ENCODE assay signal across 9 mouse cellular contexts in genomic region chr9:28261078-28261753, GRCm38 (mm10).
DNase-seq lines count a peak whose midpoint lies in the region; ATAC-seq and TF ChIP-seq lines count a peak whose summit lies in the region.
"Had no signal": no experiment of that assay in that cellular context is flagged by ENCODE, and none has a peak within 500 bp of the region (broad histone marks: within the 10 kb centered on the region; RNA-seq: fewer than 3 reads in every experiment).

No protein-coding gene starts in this region.

- H3K4me3 ChIP-seq in ES-Bruce4 (ENCODE audit: low read depth, low read length), result no peak overlapping the region
- H3K4me3 ChIP-seq in embryonic fibroblast, embryonic 13.5 days (ENCODE audit: insufficient read depth, low read length), result no peak overlapping the region
- H3K4me3 ChIP-seq in heart, embryonic 11.5 days (ENCODE audit: low read depth, low read length), result no peak overlapping the region
- H3K4me3 ChIP-seq in liver, embryonic 14.5 days (ENCODE audit: insufficient read depth in 1 of 2, low read depth in 2 of 2, low read length in 2 of 2), result no peak overlapping the region
- H3K4me3 ChIP-seq in neural tube, embryonic 15.5 days (replicated peaks), result no peak overlapping the region
- H3K4me3 ChIP-seq: heart, embryonic 13.5 days had no signal

- H3K9me3 ChIP-seq in ES-Bruce4 (replicated peaks; ENCODE audit: control insufficient read depth, insufficient read depth, low read length, poor library complexity, severe bottlenecking), result no peaks in the 10 kb centered on the region
- no peaks in the 10 kb centered on the region for H3K9me3 ChIP-seq in heart, embryonic 11.5 days (replicated peaks; ENCODE audit: control insufficient read depth, low read length)
- H3K9me3 ChIP-seq in liver, embryonic 14.5 days (ENCODE audit: control insufficient read depth, low read length), result no peaks in the 10 kb centered on the region
- H3K9me3 ChIP-seq in neural tube, embryonic 15.5 days (replicated peaks), result no peaks in the 10 kb centered on the region
- H3K9me3 ChIP-seq: heart, embryonic 13.5 days had no signal

- TF ChIP-seq EP300 in ES-Bruce4 (IDR thresholded peaks at IDR 0.05; ENCODE audit: insufficient read depth, low read depth, low read length), result no peak
- no peak for TF ChIP-seq EP300 in liver, embryonic 14.5 days (IDR thresholded peaks at IDR 0.05; ENCODE audit: low read depth)

- 18% methylated on average over 7 of the region's 7 CpGs for WGBS in heart, embryonic 11.5 days (ENCODE audit: insufficient replicate concordance)
- 17% methylated on average over 7 of the region's 7 CpGs for WGBS in liver, embryonic 14.5 days (ENCODE audit: insufficient replicate concordance)
- WGBS in neural tube, embryonic 15.5 days, result 17% methylated on average over 7 of the region's 7 CpGs

- no peak overlapping the region for H3K9ac ChIP-seq in ES-Bruce4 (ENCODE audit: low read depth, poor library complexity, severe bottlenecking)
- no peak overlapping the region for H3K9ac ChIP-seq in heart, embryonic 11.5 days (ENCODE audit: low read depth, low read length)
- no peak overlapping the region for H3K9ac ChIP-seq in liver, embryonic 14.5 days (replicated peaks)
- H3K9ac ChIP-seq in neural tube, embryonic 15.5 days (replicated peaks), result no peak overlapping the region
- H3K9ac ChIP-seq: heart, embryonic 13.5 days had no signal

- no peak overlapping the region for H3K27ac ChIP-seq in ES-Bruce4 (ENCODE audit: insufficient read depth, low read length)
- H3K27ac ChIP-seq in embryonic fibroblast, embryonic 13.5 days (ENCODE audit: insufficient read depth, low read length), result no peak overlapping the region
- H3K27ac ChIP-seq in heart, embryonic 11.5 days (ENCODE audit: low read depth, low read length), result no peak overlapping the region
- H3K27ac ChIP-seq in liver, embryonic 14.5 days, result no peak overlapping the region
- H3K27ac ChIP-seq in neural tube, embryonic 15.5 days (replicated peaks), result no peak overlapping the region
- H3K27ac ChIP-seq: heart, embryonic 13.5 days had no signal

- no peaks in the 10 kb centered on the region for H3K27me3 ChIP-seq in ES-Bruce4 (ENCODE audit: control insufficient read depth, insufficient read depth, low read length, poor library complexity, severe bottlenecking)
- H3K27me3 ChIP-seq in heart, embryonic 11.5 days (ENCODE audit: control insufficient read depth, insufficient read depth, low read length), result no peaks in the 10 kb centered on the region
- no peaks in the 10 kb centered on the region for H3K27me3 ChIP-seq in liver, embryonic 14.5 days (ENCODE audit: control insufficient read depth, insufficient read depth, low read length)
- 0 out of 2 replicates have a peak, but pooled peaks cover 2% of the 10 kb centered on the region for H3K27me3 ChIP-seq in neural tube, embryonic 15.5 days (replicated peaks)

- peak; percentile 42; the same call in 1 of the 2 replicates for ATAC-seq in heart, embryonic 11.5 days (replicated peaks; ENCODE audit: insufficient number of reproducible peaks, low FRiP score, low TSS enrichment)
- ATAC-seq in liver, embryonic 14.5 days (ENCODE audit: insufficient read depth), result no peak
- ATAC-seq in neural tube, embryonic 15.5 days (ENCODE audit: low FRiP score), result peak; percentile 88

- TF ChIP-seq CTCF in ES-Bruce4 (IDR thresholded peaks at IDR 0.05; ENCODE audit: low read depth, low read length), result peak; percentile 38
- TF ChIP-seq CTCF in brain, embryonic 14.5 days (IDR thresholded peaks at IDR 0.05; ENCODE audit: borderline replicate concordance, extremely low read depth, insufficient read depth, insufficient read length), result peak; percentile 85
- TF ChIP-seq CTCF in embryonic fibroblast, embryonic 13.5 days (IDR thresholded peaks at IDR 0.05; ENCODE audit: borderline replicate concordance, insufficient read depth, low read length), result peak; percentile 10; the same call in 1 of the 2 replicates
- TF ChIP-seq CTCF in liver, embryonic 14.5 days (IDR thresholded peaks at IDR 0.05; ENCODE audit: low read depth), result peak; percentile 81

- TF ChIP-seq POLR2A in ES-Bruce4 (IDR thresholded peaks at IDR 0.05; ENCODE audit: insufficient read depth, low read length), result no peak
- no peak for TF ChIP-seq POLR2A in brain, embryonic 14.5 days (IDR thresholded peaks at IDR 0.05; ENCODE audit: borderline replicate concordance, extremely low read depth, insufficient read depth, insufficient read length, poor library complexity, severe bottlenecking)
- TF ChIP-seq POLR2A in embryonic fibroblast, embryonic 13.5 days (IDR thresholded peaks at IDR 0.05; ENCODE audit: low read depth, low read length), result no peak

- H3K4me1 ChIP-seq in ES-Bruce4 (ENCODE audit: control insufficient read depth, insufficient read depth, low read length), result no peaks in the 10 kb centered on the region
- H3K4me1 ChIP-seq in embryonic fibroblast, embryonic 13.5 days (ENCODE audit: control insufficient read depth, insufficient read depth, low read length), result no peaks in the 10 kb centered on the region
- no peaks in the 10 kb centered on the region for H3K4me1 ChIP-seq in heart, embryonic 11.5 days (ENCODE audit: control insufficient read depth, insufficient read depth, low read length)
- H3K4me1 ChIP-seq in liver, embryonic 14.5 days (replicated peaks; ENCODE audit: control insufficient read depth in 2 of 2, insufficient read depth in 2 of 2, low read length in 1 of 2), result no peaks in the 10 kb centered on the region
- H3K4me1 ChIP-seq in neural tube, embryonic 15.5 days, result peaks cover 4% of the 10 kb centered on the region
- H3K4me1 ChIP-seq: heart, embryonic 13.5 days had no signal

- DNase-seq in brain, embryonic 14.5 days (ENCODE audit: low read depth), result peak; percentile 92
- DNase-seq in kidney, postnatal 10 days, result peak; percentile 79
- DNase-seq in liver, embryonic 14.5 days (ENCODE audit: low read depth in 3 of 3, low spot score in 3 of 3), result peak; percentile 6 to 20 (median 7)
- DNase-seq in thymus, postnatal 36 days, result peak; percentile 5 to 7

- no peaks in the 10 kb centered on the region for H3K36me3 ChIP-seq in ES-Bruce4 (ENCODE audit: control insufficient read depth, insufficient read depth, low read length, poor library complexity, severe bottlenecking)
- H3K36me3 ChIP-seq in heart, embryonic 11.5 days (ENCODE audit: control insufficient read depth, insufficient read depth, low read length), result no peaks in the 10 kb centered on the region
- no peaks in the 10 kb centered on the region for H3K36me3 ChIP-seq in liver, embryonic 14.5 days (replicated peaks; ENCODE audit: control insufficient read depth, insufficient read depth, low read depth)
- no peaks in the 10 kb centered on the region for H3K36me3 ChIP-seq in neural tube, embryonic 15.5 days
- H3K36me3 ChIP-seq: heart, embryonic 13.5 days had no signal

- no peak overlapping the region for H3K4me2 ChIP-seq in heart, embryonic 11.5 days
- H3K4me2 ChIP-seq in liver, embryonic 14.5 days (ENCODE audit: low read depth), result no peak overlapping the region
- H3K4me2 ChIP-seq in neural tube, embryonic 15.5 days, result no peak overlapping the region
- H3K4me2 ChIP-seq: heart, embryonic 13.5 days had no signal

Comparison
In these comparisons a context has a peak if more than half of its experiments do, and no peak if none do; other contexts are left out.
1. CTCF ChIP-seq: peak in every context shown above with its lines; median percentile 85 in brain, embryonic 14.5 days; 81 in liver, embryonic 14.5 days; 38 in ES-Bruce4; 10 in embryonic fibroblast, embryonic 13.5 days.
2. DNase-seq: peak in every context shown above with its lines; median percentile 92 in brain, embryonic 14.5 days; 79 in kidney, postnatal 10 days; 7 in liver, embryonic 14.5 days; 6 in thymus, postnatal 36 days.